Mouse (Mus musculus) heart, postnatal 25 days (tissue): ENCODE data around the gene Etv6. TPM values are rescaled to one million over a fixed set of nuclear protein-coding genes. Genes with fewer than 3 reads are reported as not detected.

Experiments used
- DNase-seq: peaks from one replicate; pipeline ENCODE4 v3.0.0; 2022; ENCODE audit warnings: low spot score
- intact Hi-C: fragments of 180-260 bp; cut with DNase I; formaldehyde crosslinking; loops from one replicate; pipeline ENCODE4 v1.15.1; 2025
- total RNA-seq, 2 experiments: library from RNA; stranded (reverse); gene quantifications; 2 replicates each; pipeline ENCODE4 v1.2.3; 2021

Etv6 gene
- total RNA-seq, 2 experiments from 2014 or later: 11.4 to 13.0 TPM

DNA sequence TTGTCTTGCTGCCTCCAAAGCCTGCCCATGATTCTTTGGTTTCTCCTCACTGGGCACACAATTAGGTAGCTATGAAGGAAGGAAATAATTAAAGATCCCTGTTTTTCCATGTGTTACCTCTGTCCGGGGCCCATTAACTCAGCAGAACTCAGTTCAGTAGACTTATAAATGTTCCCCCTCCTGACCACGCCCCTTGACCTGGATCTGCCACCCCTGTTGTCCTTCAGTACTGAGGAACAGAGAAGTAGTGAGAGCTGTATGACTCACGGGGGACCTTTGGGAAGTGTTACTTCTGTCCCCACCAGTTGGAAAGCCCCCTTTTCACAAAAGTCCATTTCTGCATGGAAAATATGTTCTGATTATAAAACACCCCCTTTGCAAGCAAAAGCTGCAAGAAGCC lies 226.4 kb downstream of the Etv6 start:
- intact Hi-C loops: loop anchor here (5.0 kb wide), 1 partner anchor 225 kb away; the partner anchor contains the start of gene Etv6
- DNase-seq: no peak

- intact Hi-C loops: loop anchor here (5.0 kb wide), 1 partner anchor 225 kb away; the partner anchor contains the start of gene Etv6
- no peak for DNase-seq
Measured at GRCm38 (mm10) chr6:134262383-134262782, 226.9 kb downstream of the Etv6 start.

GRCm38 (mm10) chr6:134262911-134263607 lies 227.6 kb downstream of the Etv6 start:
- no peak for DNase-seq
- intact Hi-C loops: loop anchor here (5.0 kb wide), 1 partner anchor 226 kb away; the partner anchor contains the start of gene Etv6

GRCm38 (mm10) chr6:134273884-134274283 lies 238.4 kb downstream of the Etv6 start:
- no peak for DNase-seq
- intact Hi-C loops: no loop called here

- DNase-seq: no peak
- intact Hi-C loops: no loop called here
Measured at GRCm38 (mm10) chr6:134276954-134277353, 241.5 kb downstream of the Etv6 start.

GRCm38 (mm10) chr6:134282095-134282494 lies 246.6 kb downstream of the Etv6 start:
- DNase-seq: no peak
- intact Hi-C loops: no loop called here

- intact Hi-C loops: no loop called here
- DNase-seq: no peak
Measured at GRCm38 (mm10) chr6:134291823-134292222, 256.3 kb downstream of the Etv6 start.

DNA sequence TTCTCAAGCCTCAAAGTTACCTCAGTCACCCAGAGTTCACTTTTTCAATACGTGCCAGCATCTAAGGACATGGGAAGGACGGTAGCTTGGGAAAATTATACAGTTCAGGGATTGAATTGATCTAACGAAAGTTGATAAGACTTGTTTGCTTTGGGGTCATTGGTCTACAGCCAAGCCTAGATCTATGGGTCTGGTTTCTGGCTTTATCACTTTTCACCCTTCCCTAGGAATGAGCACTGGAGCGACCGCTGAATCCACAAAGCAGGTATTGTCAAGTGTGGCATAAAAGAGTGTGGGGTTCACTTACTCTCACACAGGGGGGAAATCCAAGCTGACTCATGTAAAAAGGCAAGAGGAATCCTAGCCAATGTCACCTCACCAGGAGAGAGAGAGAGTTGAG lies 256.9 kb downstream of the Etv6 start:
- intact Hi-C loops: no loop called here
- no peak for DNase-seq

DNA sequence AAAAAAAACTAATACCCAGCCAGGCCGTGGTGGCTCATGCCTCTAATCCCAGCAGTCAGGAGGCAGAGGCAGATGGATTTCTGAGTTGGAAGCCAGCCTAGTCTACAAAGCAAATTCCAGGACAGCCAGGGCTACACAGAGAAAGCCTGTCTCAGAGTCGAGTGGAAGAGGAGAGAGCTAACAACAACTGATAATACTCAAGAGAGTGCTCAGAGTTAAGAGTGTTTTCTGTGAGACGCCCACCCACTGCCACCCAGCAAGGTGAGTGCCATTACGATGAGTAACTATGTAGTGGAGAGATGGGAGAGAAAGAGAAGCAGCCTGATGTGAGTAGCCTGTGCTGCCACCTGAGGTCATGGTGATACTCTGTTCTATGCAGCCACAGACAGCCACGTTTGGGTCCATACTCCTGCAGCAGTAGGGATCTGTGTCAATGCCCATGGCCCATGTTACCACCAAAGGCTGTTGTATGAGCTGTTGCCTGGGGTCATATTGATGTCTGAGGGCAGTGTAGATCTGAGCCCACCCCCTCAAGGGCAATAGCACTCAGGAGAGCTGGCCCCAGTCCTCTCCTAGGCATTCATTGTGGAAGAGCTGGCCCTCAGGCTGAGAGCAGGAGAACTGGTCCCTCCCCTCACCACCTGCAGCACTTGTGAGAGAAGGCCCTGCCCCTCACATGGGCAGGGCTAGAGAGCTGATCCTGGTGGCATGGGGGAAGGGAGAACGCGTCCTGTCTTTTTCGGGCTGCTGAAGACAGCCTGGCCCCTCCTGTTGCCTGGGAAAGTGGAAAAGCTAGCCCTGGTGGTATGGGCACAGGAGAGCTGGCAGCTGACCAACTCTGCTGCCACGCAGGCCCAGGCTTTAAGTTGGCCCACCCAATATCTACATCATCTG lies 258.4 kb downstream of the Etv6 start:
- intact Hi-C loops: no loop called here
- no peak for DNase-seq

DNA sequence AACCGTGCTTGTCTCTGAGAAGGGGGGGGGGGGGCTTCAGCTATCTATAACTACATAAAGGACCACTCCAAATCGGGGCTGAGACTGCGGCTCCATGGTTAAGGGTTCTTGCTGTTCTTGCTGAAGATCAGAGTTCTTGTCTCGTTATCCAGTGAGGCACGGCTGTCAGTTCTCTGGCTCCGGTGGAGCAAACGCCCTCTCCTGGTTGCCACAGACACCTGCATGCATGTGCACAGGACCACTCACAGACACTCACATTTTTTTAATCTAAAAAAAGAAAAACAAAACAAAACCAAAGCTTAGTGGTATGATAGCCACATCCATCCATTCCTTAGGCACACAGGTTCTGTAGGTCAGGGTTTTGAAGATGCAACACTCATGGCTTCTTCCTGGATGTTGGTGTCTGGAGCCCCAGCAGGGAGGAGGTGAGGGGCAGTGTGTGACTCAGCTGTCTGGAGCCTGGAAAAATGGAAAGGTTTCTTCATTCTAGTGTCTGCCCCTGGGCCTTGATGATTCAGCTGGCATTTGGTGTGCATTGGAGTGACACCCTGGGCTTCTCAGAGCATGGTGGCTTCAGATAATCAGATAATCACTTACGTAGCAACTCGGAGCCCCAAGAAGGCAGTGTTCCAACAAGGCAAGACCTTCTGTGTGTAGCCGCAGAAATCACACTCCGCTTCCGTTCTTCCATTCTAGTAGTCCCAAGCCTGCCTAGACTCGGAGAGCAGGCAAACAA lies 262.6 kb downstream of the Etv6 start:
- intact Hi-C loops: no loop called here
- no peak for DNase-seq

DNA sequence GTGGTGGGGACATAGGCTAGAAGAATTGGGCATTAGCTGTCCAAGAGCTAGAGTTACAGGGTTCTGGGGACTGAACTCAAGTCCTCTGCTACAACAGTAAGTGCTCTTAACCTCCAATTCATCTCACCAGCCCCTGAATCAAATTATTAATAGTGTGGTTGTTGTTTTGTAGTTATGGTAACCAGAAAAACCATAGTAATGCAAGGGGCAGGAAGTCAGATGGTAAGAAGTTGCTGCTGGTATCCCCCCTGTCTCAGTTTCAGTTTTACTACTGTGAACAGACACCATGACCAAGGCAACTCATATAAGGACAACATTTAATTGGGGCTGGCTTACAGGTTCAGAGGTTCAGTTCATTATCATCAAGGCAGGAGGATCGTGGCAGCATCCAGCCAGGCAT lies 266.5 kb downstream of the Etv6 start:
- DNase-seq: no peak
- intact Hi-C loops: no loop called here

DNA sequence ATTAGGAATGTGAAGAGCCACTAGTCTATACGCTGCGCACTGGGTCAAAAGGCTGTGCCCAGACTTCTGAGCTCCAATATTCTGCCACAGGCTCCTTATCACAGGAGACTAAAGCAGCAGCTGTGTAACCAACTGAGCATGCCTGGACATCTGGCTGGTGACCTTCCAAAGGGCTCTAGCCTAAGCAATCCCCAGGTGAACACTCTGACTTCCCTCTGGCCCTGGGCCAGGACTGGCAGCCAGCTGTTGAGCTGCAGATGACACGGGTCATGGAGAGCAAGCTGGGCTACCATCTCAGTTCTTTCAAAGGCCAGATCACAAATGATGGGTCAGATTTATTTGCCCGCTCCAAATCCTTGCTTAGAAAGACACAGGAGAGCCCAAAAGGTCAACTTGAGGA lies 275.8 kb downstream of the Etv6 start:
- intact Hi-C loops: no loop called here
- no peak for DNase-seq

- intact Hi-C loops: no loop called here
- no peak for DNase-seq
Measured at GRCm38 (mm10) chr6:134312571-134312970, 277.1 kb downstream of the Etv6 start.

DNA sequence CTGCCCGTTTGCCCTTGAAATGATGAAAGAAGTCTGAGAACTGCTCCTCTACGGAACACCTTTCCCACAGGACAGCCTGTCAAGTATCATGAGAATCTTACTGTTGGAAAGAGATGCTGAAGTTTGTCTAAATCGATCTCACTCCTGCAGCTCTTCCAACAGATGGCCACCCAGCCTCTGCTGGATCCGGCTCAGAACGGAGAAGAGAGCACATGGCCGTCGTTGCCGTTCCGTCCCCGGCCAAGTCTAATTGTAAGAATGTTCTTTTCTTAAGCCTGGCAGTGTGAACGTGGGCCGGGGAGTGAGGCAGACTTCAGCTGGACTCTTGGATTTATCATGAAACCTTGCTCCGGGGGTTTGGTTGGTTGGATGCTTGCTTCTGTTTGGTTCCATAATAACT lies 281.9 kb downstream of the Etv6 start:
- intact Hi-C loops: no loop called here
- DNase-seq: no peak

Other genes with a start within 250 kb of the Etv6 start
- gene Kap, start 181.9 kb upstream of the Etv6 start, total RNA-seq: not detected